Mouse (Mus musculus) ovary, postnatal 10 days (tissue): ENCODE data around the gene Hist1h3g.
"Not testable (repeated sequence)": the region's sequence is repeated elsewhere in the genome, so short reads cannot be mapped to it uniquely, and the experiment has no call there.

Experiments
- DNase-seq: peaks from one replicate; pipeline ENCODE4 v3.0.0; 2022; ENCODE audit warnings: low spot score

Gene Hist1h3g

DNA sequence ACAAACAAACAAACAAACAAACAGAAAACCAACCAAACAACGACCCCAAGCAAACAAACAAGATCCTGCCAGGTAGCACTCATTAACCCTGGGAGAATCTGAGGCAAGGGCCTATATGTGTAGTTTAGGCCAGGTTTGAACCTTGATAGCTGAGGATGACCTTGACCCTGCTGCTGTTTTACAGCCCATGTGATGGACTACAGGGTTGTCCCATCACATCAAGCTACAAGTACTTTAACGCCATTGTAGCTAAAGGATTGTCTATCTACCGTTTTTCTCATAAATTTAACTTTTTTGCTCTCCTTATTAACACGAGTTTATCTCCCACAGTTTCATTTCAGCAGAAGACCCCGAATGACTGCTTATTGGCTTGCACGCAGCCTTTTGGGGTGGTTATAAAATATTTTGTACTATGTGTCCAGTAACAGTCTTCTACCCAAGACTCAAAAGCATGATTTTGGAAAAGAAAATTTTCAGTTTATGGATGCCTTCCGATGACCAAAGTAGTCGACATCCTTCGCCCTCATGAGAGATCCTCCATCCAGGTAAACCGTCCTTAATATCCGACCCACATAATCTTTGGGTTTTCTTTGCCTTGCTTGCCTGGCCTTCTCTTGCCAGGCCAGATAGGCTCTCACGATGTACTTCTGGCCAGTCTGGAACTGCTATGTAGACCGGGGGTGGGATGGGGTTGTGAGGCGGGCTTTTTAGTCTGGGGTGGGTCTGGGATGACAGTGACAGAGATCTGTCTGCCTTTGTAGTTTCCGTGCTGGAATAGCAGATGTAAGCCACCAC lies 19.2 kb upstream of the Hist1h3g start:
- no peak for DNase-seq

DNA sequence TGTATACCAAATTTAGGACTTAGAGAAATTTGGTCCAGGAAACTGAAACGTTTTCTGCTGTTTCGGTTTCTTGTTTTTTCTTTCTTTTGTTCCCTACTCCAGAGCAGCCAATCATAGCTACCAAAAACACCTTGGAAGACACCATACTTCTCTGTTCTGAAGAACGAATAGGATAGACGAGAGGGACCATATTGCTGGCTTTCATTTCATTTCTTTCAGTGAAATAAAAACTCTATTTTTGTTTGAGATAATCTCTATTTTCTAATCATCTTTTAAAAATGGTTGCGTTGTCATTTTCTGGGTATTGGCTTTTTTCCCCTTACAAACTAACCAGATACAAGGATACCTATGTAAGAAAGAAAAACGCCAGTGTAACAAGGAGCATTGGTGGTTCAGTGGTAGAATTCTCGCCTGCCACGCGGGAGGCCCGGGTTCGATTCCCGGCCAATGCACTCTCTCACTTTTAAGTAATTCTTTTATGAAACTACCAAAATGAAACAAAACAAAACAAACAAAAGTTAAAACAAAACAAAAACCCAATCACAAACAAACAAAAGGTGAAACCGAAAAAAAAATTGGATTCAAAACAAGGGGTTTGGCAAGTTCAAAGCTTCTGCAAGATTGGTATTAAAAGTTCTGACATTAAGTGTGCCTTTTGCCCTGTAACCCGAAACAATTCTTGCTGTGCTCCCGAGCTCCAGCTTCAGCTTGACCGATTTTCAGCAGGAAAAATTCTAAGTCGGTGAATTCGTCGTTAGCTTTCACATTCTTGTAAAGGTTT lies 18.2 kb upstream of the Hist1h3g start:
- DNase-seq = no peak

DNA sequence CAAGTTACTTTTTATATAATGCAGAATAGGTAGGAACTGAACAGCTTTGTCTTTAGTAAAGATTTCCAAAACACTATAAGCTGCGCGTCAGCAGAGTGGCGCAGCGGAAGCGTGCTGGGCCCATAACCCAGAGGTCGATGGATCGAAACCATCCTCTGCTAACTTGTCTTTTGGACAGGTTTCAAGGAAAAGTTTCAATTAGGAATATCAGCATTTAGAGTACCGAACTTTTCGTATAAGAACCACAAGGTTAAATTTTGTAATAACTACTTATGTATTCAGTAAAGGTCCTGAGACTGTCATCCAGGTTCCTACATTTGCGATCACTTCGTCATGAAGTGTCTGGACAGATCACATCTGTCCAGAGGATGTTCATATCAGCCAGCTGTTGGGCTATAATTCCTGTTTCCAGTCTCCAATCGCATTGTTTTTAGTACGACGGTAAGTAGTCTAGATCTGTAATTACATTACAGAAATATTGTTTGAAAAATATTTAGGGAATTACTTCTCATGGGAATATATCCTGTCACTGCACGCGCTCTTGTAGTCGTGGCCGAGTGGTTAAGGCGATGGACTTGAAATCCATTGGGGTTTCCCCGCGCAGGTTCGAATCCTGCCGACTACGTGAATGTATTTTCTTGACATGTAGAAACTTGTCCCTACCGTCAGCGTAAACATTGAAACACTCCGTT lies 17.5 kb upstream of the Hist1h3g start:
- DNase-seq = peak; percentile 87

DNA sequence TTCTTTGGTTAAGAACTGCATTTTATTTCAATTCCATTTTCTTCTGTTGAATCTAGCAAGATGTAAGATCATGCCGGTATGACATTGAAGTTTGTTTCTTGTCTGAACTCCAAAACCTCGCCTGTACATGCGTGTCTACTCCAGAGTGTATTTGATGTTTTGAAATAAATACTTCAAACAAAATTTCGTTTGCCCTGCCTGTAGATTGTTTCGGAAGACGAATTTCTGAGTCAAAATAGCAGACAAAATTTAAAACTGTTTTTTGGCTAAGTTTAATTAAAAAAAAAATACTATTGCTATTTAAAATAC lies 17.0 kb upstream of the Hist1h3g start:
- DNase-seq = no peak

DNA sequence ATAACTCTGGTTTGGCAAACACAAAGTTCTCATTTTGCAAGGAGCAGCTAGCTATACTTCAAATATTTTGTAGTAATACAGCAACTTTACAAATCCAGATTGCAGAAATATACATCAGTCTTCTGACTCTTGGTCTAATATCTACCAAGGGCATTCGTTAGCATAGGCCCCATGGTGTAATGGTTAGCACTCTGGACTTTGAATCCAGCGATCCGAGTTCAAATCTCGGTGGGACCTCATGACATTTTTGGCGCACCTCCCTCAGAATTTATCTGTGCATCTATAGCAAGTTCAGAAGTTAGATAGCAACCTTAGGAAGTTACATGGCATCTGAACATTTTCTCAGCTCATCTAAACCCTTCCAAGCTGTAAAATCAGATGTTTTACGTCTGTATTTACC lies 16.3 kb upstream of the Hist1h3g start:
- no peak for DNase-seq

DNA sequence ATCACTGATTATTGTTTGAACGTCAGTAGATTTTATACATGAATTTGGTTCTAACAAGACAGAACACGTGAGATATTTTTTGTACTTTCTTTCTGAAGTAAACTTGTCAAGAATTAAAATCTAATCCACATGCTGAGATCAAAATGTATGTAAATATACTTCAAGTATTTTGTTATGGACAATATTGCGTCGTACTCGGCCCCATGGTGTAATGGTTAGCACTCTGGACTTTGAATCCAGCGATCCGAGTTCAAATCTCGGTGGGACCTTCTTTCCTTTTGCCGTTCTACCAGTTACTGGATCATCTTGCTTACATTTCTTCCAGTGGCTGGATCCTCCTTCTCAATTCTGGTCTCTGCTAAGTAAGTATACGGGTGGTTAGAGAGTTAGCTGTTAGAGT lies 15.8 kb upstream of the Hist1h3g start:
- DNase-seq = no peak

DNA sequence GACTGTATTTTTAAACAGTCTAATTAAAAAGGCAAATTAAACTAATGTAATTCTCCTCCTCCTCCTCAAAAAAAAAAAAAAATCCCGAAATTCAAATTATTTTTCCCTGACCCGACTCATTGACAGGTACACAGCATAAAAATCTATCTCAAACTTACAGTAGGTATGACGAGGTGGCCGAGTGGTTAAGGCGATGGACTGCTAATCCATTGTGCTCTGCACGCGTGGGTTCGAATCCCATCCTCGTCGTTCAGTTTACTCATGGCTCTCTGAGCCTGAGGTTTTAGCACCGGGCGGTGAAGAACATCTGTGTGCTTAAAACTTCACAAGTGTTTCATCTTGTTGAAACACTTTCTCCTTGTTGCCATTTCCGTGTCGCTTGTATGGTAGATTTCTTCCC lies 13.5 kb upstream of the Hist1h3g start:
- DNase-seq = no peak

DNA sequence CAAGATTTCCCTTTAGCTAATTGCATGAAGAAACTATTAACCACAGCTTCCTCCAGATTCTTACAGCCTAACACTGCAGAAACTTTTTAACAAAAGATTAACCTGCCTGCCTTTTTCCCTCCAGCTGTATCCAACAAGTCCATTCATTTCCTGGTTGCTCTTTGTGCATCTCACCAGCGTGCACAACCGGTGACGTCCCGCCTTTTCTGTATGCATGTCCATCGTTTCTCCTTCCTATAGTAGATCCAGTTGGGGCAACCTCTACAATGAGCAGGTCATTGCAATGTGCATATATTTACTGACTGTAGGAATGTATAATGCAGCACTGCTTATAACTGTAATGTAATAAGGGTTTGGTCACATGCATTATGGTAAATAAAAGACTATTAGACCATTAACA lies 11.2 kb upstream of the Hist1h3g start:
- no peak for DNase-seq

DNA sequence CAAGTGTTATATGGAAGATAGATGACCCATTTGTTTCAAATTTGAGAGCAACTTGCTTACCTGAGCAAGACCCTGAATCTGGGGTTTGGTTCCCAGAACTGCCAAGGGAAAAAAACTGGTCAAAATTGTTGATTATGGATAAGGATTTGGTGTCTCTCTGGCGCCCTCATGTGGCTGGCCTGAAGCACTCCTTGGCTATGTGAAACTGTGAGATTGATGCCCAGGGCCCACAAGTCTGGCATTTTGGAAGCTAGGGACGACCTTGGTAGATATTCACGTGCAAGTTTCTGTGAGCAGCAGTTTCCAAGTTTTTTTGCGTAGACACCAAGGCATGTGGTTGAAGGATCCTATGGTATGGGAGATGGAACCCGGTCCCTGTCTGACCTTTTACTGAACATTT lies 10.6 kb upstream of the Hist1h3g start:
- no peak for DNase-seq

DNA sequence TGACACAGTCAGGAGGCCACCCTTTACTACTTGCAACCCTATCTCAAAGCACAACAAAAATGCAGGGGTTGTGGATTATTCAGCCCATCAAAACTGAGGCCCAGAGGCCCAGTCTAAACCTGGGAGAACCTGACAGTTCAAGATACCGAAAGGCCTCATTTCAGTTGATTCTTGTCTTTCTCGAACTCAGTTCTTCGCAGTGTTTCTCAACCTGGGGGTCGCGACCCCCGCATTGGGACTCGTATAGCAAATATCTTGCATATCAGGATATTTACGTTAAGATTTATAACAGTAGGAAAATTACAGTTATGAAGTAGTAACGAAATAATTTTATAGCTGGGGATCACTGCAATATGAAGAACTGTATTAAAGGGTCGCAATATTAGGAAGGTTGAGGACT lies 9.3 kb upstream of the Hist1h3g start:
- no peak for DNase-seq

DNA sequence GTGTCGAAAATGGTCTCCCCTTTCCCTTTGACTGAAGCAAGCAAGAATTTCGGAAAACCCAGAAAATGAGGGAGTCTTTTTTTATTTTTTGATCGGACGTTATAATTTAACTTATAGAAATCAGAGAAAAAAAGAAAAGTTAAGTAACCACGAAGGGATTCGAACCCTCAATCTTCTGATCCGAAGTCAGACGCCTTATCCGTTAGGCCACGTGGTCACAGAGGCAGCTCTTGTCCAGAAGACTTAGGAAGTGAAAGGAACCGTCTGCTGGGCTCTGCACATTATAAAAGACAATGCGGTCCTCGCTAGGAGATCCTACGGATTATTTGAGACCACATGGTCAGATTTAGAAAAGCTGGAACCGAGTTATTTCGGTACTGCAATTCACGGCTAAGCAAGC lies 8.9 kb upstream of the Hist1h3g start:
- peak; percentile 94 for DNase-seq

DNA sequence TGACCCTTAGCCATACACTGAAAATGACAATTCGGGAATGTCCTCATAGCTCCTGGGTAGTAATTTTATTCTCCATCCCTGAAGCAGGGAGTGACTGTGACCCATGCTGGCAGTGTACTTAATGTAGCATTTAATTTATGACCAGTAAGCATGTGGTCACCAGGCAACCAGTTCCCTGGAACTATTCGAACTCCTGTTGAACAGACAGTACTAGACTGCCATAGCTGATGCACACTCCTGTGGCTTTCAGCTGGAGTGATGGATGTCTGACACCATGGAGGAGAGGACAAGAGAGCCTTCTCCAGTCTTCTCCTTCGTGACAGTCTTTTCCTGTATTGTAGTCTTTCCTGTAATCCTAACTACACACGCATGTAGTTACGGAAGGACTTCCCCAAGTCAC lies 6.2 kb upstream of the Hist1h3g start:
- no peak for DNase-seq

DNA sequence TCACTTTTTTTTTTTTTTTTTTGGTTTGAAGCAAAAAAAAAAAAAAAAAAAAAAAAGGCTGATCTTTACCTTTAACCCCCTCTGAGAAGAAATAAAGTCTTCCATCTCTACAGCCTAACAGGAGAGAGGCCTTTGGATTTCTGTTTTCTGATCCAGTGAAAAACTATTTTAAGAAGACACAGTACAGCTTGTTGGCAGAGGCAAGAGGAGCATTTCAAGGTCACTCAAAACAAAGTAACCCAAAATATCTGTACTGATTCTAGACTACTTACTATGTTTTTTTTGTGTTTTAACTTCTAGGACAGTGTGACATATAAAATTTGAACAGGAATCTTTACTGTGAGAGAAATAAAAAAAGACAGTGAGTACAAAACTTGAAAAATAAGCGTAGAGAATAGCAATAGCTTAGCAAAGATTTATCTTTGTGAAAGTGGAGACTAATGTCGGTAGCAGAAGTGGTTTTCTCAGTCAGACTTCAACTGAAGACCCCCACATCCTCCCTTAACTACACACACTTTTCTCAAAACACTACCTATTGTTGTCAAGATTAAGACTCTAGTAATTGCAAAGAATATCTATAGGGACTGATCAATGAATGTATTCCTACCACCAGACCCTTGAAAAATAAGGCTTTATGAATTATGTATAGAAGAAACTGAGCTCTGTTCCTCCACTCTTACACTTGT lies 5.6 kb upstream of the Hist1h3g start:
- DNase-seq = no peak

DNA sequence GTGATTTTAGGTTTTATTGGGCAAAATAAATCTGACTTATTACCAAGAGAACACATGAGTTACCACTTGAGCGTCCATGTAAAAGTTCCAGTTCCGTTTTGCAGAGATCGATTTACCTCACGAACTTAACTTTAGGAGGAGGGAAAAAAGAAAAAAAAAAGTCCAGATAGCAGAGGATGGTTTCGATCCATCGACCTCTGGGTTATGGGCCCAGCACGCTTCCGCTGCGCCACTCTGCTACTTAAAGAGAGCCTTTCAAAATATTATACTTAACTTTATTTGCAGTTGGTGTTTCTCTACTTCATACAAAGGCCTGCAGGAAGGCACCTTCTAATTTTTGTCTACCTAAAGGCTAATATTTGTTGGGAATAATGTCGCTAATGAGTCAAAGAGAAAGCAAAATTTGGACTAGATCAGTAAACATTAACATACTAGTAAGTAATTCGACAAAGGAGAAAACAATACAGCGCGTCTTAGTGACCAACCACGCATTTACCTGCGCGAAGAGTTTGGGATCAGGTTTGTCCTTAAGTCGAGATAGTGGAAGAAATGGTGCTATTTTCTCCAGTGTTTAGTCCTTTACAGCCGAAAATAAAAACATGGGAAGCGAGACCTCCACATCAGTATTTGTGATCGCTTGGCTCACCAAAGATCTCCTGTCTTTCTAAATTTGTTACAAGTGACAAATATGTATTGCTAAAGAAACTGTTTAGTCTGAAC lies 4.9 kb upstream of the Hist1h3g start:
- no peak for DNase-seq

DNA sequence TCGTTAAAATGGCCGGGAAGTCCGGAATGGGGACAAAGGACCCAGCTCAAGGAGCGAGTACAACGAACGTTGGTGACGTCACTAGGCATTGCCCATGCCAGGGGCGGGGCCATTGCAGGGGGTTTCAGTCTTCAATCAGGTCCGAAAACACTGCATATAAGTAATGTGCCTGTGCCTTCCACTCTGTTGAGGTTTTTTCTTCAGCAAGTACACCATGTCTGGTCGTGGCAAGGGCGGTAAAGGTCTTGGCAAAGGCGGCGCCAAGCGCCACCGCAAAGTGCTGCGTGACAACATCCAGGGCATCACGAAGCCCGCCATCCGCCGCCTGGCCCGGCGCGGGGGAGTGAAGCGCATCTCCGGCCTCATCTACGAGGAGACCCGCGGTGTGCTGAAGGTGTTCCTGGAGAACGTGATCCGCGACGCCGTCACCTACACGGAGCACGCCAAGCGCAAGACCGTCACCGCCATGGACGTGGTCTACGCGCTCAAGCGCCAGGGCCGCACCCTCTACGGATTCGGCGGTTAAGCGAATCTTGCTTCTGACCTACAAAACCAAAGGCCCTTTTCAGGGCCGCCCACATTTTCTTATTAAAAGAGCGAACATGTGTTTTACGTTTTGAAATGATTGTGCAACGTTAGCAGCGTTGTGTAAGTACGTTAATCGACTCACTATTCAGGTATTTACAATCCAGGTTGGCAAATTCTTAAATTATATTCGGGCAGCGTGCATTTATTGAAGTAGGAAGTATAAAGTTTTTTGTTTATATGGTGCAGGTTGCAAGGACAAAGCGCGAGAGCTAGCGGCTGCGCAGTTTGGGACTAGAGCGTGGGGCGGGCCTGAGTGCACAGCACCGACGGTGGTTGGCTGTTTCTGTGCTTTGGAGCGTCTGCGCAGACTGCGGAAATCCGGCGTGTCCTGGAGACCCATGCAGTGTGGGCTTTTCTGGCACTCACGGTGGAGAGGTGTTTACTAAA lies 4.0 kb upstream of the Hist1h3g start, which contains the start of gene Hist1h4h:
Hist1h4h (plus strand) TSS at position 150 of the 975 bp plus-strand sequence.
- DNase-seq = peak; percentile 93

DNA sequence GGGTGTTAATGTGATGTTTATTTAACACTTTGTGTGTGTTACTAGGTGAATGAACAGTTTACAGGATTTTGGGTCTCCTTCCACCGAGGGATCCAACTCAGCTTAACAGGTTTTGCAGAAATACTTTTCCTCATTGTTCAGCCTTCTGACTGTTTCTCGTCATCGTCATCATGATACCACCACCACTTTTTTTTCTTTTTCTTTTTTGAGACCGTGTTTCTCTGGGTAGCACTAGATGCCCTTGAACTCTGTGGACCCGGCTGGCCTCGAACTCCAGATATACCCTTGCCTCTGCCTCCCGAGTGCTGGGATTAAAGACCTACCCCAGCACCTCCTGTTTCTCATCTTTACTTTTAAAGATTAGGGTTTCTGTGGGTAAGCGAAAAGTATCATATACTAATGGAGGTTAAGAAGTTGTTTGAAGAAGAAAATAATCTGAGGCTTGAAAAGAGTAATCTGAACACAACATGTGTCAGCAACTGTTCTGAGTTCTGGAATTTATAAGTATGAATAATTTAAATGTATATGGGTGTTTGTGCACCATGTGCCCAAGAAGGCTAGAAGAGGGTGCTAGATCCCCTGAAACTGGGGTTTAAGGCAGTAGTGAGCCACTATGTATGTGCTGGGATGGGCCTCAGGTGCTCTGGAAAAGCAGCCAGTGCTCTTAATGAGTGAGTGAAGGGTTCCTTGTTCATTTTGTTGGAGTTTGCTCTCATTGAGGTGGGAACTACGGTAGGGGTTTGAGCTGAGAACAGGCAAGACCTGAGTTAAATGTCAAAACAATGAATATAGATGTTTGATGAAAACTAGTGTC lies 2.8 kb upstream of the Hist1h3g start:
- no peak for DNase-seq

DNA sequence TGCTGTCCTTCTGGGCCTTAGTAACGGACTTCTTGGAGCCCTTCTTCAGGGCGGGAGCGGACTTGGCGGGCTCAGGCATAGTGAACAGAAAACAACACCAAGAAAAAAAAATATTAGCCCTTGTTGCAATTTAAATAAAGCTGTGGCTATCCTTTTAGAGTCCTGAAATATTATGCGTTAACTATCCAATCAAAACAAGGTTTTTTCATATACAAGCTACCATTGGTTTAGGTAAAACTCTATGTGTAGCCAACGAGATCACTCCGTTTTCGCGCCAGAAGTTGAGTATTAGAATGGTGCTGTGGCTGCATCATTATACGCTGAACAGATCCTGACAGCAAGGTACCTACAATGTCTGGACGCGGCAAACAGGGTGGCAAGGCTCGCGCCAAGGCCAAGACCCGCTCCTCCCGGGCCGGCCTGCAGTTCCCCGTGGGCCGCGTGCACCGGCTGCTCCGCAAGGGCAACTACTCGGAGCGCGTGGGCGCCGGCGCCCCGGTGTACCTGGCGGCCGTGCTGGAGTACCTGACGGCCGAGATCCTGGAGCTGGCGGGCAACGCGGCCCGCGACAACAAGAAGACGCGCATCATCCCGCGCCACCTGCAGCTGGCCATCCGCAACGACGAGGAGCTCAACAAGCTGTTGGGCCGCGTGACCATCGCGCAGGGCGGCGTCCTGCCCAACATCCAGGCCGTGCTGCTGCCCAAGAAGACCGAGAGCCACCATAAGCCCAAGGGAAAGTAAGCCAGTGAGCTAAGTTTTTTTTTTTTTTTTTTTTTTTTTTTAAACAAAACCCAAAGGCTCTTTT lies 1.5 kb upstream of the Hist1h3g start, which contains the start of gene Hist1h2af:
Hist1h2af (plus strand) TSS at position 347 of the 808 bp plus-strand sequence.
- not testable (repeated sequence) for DNase-seq

DNA sequence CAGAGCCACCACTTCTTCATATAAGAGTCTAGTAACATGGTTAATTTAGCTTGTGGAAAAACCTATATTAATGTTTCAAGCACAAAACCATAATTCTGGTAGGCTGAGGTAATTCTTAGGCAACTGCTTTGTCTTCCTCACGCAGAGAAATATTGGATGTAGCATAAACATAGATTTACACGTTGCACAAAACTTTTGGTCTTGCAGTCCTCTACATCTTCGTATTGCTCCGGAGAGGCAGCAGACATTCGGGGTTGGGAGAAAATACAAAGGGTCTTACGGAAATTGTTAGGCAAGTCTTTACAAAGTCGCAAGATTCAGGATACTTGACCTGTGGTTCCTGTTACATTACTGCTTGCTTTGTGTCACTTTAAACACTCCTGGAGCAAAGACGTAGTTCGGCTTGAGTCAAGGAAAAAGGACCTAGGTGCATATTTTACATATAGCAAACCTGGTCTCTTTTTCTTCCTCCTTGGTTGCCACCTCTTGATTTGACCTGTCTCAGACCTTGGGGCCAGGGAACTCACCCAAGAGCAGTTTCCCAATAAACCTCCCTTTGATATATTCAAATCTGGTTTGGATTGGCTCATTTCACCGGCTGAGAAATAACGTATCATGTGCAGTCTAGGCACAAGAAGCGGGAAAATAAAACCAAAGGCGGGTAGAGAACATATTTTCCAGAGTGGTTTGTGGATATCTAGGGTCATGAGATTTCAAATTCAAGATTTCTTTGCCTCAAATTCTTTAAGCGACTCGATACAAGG lies 672 bp upstream of the Hist1h3g start:
- no peak for DNase-seq
